Mouse (Mus musculus) lung, postnatal 0 days (tissue): ENCODE measurements around the gene Klk1.

Source experiments
- CTCF ChIP-seq: IDR thresholded peaks from 2 replicates; pipeline ENCODE4 v1.5.1; 2016; ENCODE audit warnings: antibody characterized with exemption, mild to moderate bottlenecking
- EP300 ChIP-seq: IDR thresholded peaks from 2 replicates; pipeline ENCODE4 v1.6.1; 2016; ENCODE audit warnings: antibody characterized with exemption, mild to moderate bottlenecking, control low read depth

DNA sequence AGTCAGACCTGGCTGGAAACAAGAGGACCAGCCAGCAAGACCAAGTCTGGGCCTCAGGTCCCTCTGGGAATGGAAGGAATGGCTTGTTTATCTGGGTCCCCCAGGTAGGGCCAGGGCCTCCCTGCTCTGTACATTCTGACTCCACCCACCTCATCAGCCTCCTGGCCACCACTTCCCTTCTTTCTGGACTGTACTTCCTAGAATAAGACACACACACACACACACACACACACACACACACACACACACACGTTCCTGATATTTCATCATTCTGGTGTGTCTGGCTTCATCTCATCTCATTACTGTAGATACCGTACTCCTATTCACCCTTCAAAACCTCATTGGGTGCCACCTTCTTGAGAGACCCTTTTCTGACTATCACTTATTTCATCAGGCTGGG is 44.2 kb downstream of the Klk1 start:
- TF ChIP-seq CTCF, result no peak
- TF ChIP-seq EP300, result no peak
